Mouse (Mus musculus): ENCODE results near the gene Kif21b. TPM values are rescaled to one million over a fixed set of nuclear protein-coding genes. Genes with fewer than 3 reads are reported as not detected.

Kif21b gene
- polyA plus RNA-seq, 1 experiment from 2014 or later, result 17.0 TPM

GRCm38 (mm10) chr1:136103696-136104095, 27.5 kb upstream of the Kif21b start:
- no peaks in the 10 kb centered on the region; the same call in 1 of the 2 replicates for H3K4me1 ChIP-seq (ENCODE audit: control insufficient read depth, insufficient read depth, low read length)
- no peaks in the 10 kb centered on the region for H3K9me3 ChIP-seq (ENCODE audit: control insufficient read depth, low read length)
- ATAC-seq (ENCODE audit: insufficient read depth, low FRiP score, low TSS enrichment), result no peak
- no peak for DNase-seq (ENCODE audit: low spot score)
- H3K4me3 ChIP-seq (ENCODE audit: low read depth, low read length), result no peak overlapping the region
- H3K36me3 ChIP-seq (ENCODE audit: control insufficient read depth, insufficient read depth, low read length), result no peaks in the 10 kb centered on the region
- no peak overlapping the region for H3K27ac ChIP-seq (ENCODE audit: low read depth, low read length)
- H3K4me2 ChIP-seq (ENCODE audit: low read depth), result no peak overlapping the region
- WGBS, result 89% methylated on average over 7 of the region's 7 CpGs
- no peaks in the 10 kb centered on the region for H3K27me3 ChIP-seq (ENCODE audit: control insufficient read depth, insufficient read depth, low read length)
- no peak overlapping the region for H3K9ac ChIP-seq (ENCODE audit: low read length)

- no peak overlapping the region for H3K27ac ChIP-seq (ENCODE audit: low read depth, low read length)
- no peaks in the 10 kb centered on the region for H3K9me3 ChIP-seq (ENCODE audit: control insufficient read depth, low read length)
- 30% methylated on average over 4 of the region's 4 CpGs for WGBS
- ATAC-seq (ENCODE audit: insufficient read depth, low FRiP score, low TSS enrichment) (no peak), DNase-seq (ENCODE audit: low spot score) (no peak)
- H3K4me2 ChIP-seq (ENCODE audit: low read depth), result no peak overlapping the region
- H3K4me3 ChIP-seq (ENCODE audit: low read depth, low read length), result no peak overlapping the region
- no peaks in the 10 kb centered on the region for H3K36me3 ChIP-seq (ENCODE audit: control insufficient read depth, insufficient read depth, low read length)
- H3K4me1 ChIP-seq (ENCODE audit: control insufficient read depth, insufficient read depth, low read length), result no peaks in the 10 kb centered on the region; the same call in 1 of the 2 replicates
- no peaks in the 10 kb centered on the region for H3K27me3 ChIP-seq (ENCODE audit: control insufficient read depth, insufficient read depth, low read length)
- H3K9ac ChIP-seq (ENCODE audit: low read length), result no peak overlapping the region
These were observed 26.4 kb upstream of the Kif21b start for GRCm38 (mm10) chr1:136104741-136105140.

DNA sequence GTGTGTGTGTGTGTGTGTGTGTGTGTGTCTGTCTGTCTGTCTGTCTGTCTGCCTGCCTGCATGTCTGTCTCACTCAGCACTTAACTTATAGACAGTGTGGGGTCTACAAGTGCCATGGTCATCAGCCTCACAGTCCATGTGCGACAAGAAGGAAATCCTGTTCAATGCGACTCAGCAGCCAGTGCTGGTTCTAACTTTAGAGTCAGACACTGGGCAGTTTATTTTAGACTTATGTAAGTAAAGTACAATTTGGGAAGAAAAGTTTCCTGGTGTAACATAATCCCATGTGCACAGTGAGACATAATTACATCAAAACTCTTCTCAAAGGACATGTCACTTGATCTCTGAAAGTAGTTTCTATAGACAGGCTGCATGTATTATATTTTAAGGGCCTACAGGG, 21.7 kb upstream of the Kif21b start:
- no peak for DNase-seq (ENCODE audit: low spot score)
- no peaks in the 10 kb centered on the region for H3K4me1 ChIP-seq (ENCODE audit: control insufficient read depth, insufficient read depth, low read length)
- no peaks in the 10 kb centered on the region for H3K36me3 ChIP-seq (ENCODE audit: control insufficient read depth, insufficient read depth, low read length)
- ATAC-seq (ENCODE audit: insufficient read depth, low FRiP score, low TSS enrichment), result no peak
- H3K27me3 ChIP-seq (ENCODE audit: control insufficient read depth, insufficient read depth, low read length), result no peaks in the 10 kb centered on the region
- no peaks in the 10 kb centered on the region for H3K9me3 ChIP-seq (ENCODE audit: control insufficient read depth, low read length)
- H3K4me3 ChIP-seq (ENCODE audit: low read depth, low read length), result no peak overlapping the region
- H3K4me2 ChIP-seq (ENCODE audit: low read depth), result no peak overlapping the region
- no peak overlapping the region for H3K27ac ChIP-seq (ENCODE audit: low read depth, low read length)
- 90% methylated on average over 2 of the region's 2 CpGs for WGBS
- H3K9ac ChIP-seq (ENCODE audit: low read length), result no peak overlapping the region

DNA sequence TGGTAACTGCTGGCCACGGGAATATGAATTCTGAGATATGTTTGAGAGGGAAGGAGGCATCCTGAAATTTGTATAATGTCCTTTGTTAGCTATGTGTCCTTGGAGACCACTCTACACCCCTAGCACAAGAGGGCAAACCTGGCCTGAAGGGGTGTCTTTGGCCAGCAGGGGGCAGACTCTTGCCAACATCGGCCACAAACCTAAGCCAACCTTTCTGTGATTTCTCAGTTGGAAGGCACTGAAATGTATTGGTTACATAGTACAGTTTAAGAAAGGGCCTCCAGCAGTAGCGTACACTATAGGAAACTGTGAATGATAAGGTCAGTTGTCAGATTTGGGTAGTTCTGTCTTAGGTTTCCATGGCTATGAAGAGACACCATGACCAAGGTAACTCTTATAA, 15.0 kb upstream of the Kif21b start:
- Histone ChIP-seq H3K27ac (ENCODE audit: low read depth, low read length) (no peak overlapping the region), H3K4me3 (ENCODE audit: low read depth, low read length) (no peak overlapping the region), H3K9ac (ENCODE audit: low read length) (no peak overlapping the region), H3K4me2 (ENCODE audit: low read depth) (no peak overlapping the region), H3K4me1 (ENCODE audit: control insufficient read depth, insufficient read depth, low read length) (peaks cover 6% of the 10 kb centered on the region; the same call in 1 of the 2 replicates), H3K9me3 (ENCODE audit: control insufficient read depth, low read length) (no peaks in the 10 kb centered on the region), H3K36me3 (ENCODE audit: control insufficient read depth, insufficient read depth, low read length) (no peaks in the 10 kb centered on the region), H3K27me3 (ENCODE audit: control insufficient read depth, insufficient read depth, low read length) (no peaks in the 10 kb centered on the region)
- DNase-seq (ENCODE audit: low spot score), result peak; percentile 71
- no peak for ATAC-seq (ENCODE audit: insufficient read depth, low FRiP score, low TSS enrichment)
- 49% methylated on average over 3 of the region's 3 CpGs for WGBS

DNA sequence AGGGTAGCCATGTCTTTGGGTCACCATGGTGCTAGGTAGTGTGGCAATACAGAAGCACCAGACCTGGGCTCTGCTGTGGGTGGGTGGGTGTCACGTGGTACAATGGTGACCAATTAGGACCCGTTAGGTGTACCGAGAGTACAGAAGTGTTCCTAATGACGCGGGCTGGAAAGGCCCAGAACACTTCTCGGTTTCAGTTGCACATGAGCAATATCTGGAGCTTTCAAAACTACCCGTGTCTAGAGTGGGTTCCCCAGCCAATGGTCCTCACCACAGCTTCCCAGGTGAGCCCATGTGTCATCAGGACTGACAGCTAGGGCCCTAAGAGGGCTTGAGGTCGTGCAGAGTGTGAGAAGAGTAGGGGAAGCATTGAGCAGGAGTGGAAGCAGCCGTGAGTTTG, 14.1 kb upstream of the Kif21b start:
- ATAC-seq (ENCODE audit: insufficient read depth, low FRiP score, low TSS enrichment) (no peak), DNase-seq (ENCODE audit: low spot score) (no peak)
- Histone ChIP-seq H3K9ac (ENCODE audit: low read length) (no peak overlapping the region), H3K4me3 (ENCODE audit: low read depth, low read length) (no peak overlapping the region), H3K4me1 (ENCODE audit: control insufficient read depth, insufficient read depth, low read length) (peaks cover 6% of the 10 kb centered on the region; the same call in 1 of the 2 replicates), H3K4me2 (ENCODE audit: low read depth) (no peak overlapping the region), H3K27me3 (ENCODE audit: control insufficient read depth, insufficient read depth, low read length) (no peaks in the 10 kb centered on the region), H3K27ac (ENCODE audit: low read depth, low read length) (no peak overlapping the region), H3K9me3 (ENCODE audit: control insufficient read depth, low read length) (no peaks in the 10 kb centered on the region), H3K36me3 (ENCODE audit: control insufficient read depth, insufficient read depth, low read length) (no peaks in the 10 kb centered on the region)
- 86% methylated on average over 9 of the region's 9 CpGs for WGBS

DNA sequence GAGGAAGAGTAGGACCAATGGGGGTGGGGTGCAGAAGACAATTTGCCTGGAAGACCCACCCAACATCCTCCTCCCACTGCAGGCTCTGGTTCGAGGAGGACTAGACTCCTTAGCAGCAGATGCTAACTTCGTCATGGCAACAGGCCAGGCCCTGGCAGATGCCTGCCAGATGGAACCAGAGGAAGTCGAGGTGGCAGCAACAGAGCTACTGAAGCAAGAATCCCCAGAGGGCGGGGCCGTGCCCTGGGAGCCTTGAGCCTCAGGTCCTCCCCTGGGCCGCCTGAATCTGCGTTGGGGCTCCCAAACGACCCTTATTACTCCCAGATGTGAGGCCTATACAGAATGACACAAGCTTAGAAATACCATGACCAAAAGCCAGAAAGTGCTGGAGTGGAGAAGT, 12.3 kb upstream of the Kif21b start:
- 30% methylated on average over 8 of the region's 8 CpGs for WGBS
- Histone ChIP-seq H3K4me2 (ENCODE audit: low read depth) (no peak overlapping the region), H3K27me3 (ENCODE audit: control insufficient read depth, insufficient read depth, low read length) (no peaks in the 10 kb centered on the region), H3K36me3 (ENCODE audit: control insufficient read depth, insufficient read depth, low read length) (no peaks in the 10 kb centered on the region), H3K4me3 (ENCODE audit: low read depth, low read length) (no peak overlapping the region), H3K9ac (ENCODE audit: low read length) (no peak overlapping the region), H3K4me1 (ENCODE audit: control insufficient read depth, insufficient read depth, low read length) (peaks cover 6% of the 10 kb centered on the region; the same call in 1 of the 2 replicates), H3K9me3 (ENCODE audit: control insufficient read depth, low read length) (no peaks in the 10 kb centered on the region), H3K27ac (ENCODE audit: low read depth, low read length) (no peak overlapping the region)
- DNase-seq (ENCODE audit: low spot score) (no peak), ATAC-seq (ENCODE audit: insufficient read depth, low FRiP score, low TSS enrichment) (no peak)

DNA sequence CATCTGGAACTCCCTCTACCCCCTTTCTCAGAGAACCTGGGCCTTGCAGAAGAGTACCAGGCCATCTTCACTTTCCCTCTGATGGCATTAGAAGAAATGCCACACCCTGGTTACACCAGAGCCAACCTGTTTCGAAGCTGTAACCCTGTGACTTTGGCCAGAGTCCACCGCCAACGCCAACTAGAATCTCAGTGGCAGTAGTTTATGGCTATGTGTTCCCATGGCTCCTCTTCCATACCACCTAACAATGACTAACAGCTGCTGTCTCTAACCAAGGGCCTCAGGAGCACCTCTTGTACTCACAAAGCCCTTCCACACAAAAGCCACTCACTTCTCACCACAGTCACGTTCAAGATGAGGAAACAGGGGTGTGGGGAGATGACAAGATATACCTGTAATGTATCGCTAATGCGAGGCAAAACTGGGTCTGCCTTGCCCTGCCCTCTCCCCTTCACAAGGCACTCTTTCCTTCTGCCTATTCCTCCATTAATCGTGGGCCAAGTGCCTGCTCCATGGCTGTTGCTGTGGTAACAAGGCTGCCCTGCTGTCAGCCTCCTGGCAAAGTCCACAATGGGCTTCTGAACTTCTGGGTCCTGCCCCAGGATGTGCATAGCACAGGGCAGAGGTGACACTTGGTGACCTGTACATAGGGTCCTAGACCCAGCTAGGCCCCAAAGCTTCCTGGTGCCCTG, 11.5 kb upstream of the Kif21b start:
- Histone ChIP-seq H3K9me3 (ENCODE audit: control insufficient read depth, low read length) (no peaks in the 10 kb centered on the region), H3K9ac (ENCODE audit: low read length) (no peak overlapping the region), H3K36me3 (ENCODE audit: control insufficient read depth, insufficient read depth, low read length) (no peaks in the 10 kb centered on the region), H3K4me1 (ENCODE audit: control insufficient read depth, insufficient read depth, low read length) (peaks cover 6% of the 10 kb centered on the region; the same call in 1 of the 2 replicates), H3K27ac (ENCODE audit: low read depth, low read length) (no peak overlapping the region), H3K4me2 (ENCODE audit: low read depth) (no peak overlapping the region), H3K27me3 (ENCODE audit: control insufficient read depth, insufficient read depth, low read length) (no peaks in the 10 kb centered on the region), H3K4me3 (ENCODE audit: low read depth, low read length) (no peak overlapping the region)
- DNase-seq (ENCODE audit: low spot score) (no peak), ATAC-seq (ENCODE audit: insufficient read depth, low FRiP score, low TSS enrichment) (no peak)
- 74% methylated on average over 7 of the region's 7 CpGs for WGBS

- Histone ChIP-seq H3K9ac (ENCODE audit: low read length) (no peak overlapping the region), H3K27ac (ENCODE audit: low read depth, low read length) (no peak overlapping the region), H3K27me3 (ENCODE audit: control insufficient read depth, insufficient read depth, low read length) (no peaks in the 10 kb centered on the region), H3K9me3 (ENCODE audit: control insufficient read depth, low read length) (no peaks in the 10 kb centered on the region), H3K36me3 (ENCODE audit: control insufficient read depth, insufficient read depth, low read length) (no peaks in the 10 kb centered on the region), H3K4me1 (ENCODE audit: control insufficient read depth, insufficient read depth, low read length) (peaks cover 6% of the 10 kb centered on the region; the same call in 1 of the 2 replicates), H3K4me3 (ENCODE audit: low read depth, low read length) (no peak overlapping the region), H3K4me2 (ENCODE audit: low read depth) (no peak overlapping the region)
- DNase-seq (ENCODE audit: low spot score) (no peak), ATAC-seq (ENCODE audit: insufficient read depth, low FRiP score, low TSS enrichment) (no peak)
- 54% methylated on average over 1 of the region's 1 CpGs for WGBS
These were observed 11.0 kb upstream of the Kif21b start for GRCm38 (mm10) chr1:136120263-136120603.

DNA sequence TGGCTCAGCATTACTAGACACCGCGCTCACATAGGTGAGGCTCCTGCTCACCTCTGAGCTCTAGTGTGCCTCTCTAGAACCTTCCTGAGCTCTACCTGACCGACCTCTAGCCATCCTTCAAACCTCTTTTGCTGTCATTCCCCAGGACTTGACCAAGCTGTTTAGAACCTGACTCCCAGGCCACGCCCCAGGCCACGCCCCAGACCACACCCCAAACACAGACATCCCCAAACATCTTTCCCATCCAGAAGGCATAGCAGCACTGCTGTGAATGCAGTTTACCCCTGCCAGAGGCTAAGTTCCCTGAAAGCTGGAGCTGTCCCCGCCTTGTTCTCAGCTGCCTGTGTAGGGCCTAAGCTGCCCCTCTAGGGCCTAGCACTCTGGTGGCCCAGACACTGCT, 10.4 kb upstream of the Kif21b start:
- H3K9me3 ChIP-seq (ENCODE audit: control insufficient read depth, low read length), result no peaks in the 10 kb centered on the region
- WGBS, result 55% methylated on average over 6 of the region's 6 CpGs
- H3K27me3 ChIP-seq (ENCODE audit: control insufficient read depth, insufficient read depth, low read length), result no peaks in the 10 kb centered on the region
- no peak overlapping the region for H3K4me3 ChIP-seq (ENCODE audit: low read depth, low read length)
- H3K4me2 ChIP-seq (ENCODE audit: low read depth), result no peak overlapping the region
- H3K27ac ChIP-seq (ENCODE audit: low read depth, low read length), result no peak overlapping the region
- no peak overlapping the region for H3K9ac ChIP-seq (ENCODE audit: low read length)
- no peaks in the 10 kb centered on the region for H3K36me3 ChIP-seq (ENCODE audit: control insufficient read depth, insufficient read depth, low read length)
- H3K4me1 ChIP-seq (ENCODE audit: control insufficient read depth, insufficient read depth, low read length), result peaks cover 6% of the 10 kb centered on the region; the same call in 1 of the 2 replicates
- no peak for DNase-seq (ENCODE audit: low spot score)
- ATAC-seq (ENCODE audit: insufficient read depth, low FRiP score, low TSS enrichment), result no peak

Data from neural tube, embryonic 11.5 days (tissue).